Mouse (Mus musculus) heart, embryonic 15.5 days (tissue): Measurements from ENCODE around the gene Trcg1. TPM values are rescaled to one million over a fixed set of nuclear protein-coding genes. Genes with fewer than 3 reads are reported as not detected.
A peak's percentile ranks its signal among the peaks of the same experiment; 100 is the strongest.

Source experiments
- ATAC-seq: fragments of 200-750 bp; cut with Nextera tagmentation; replicated peaks from 2 replicates; pipeline ENCODE4 v1.8.0; 2017; ENCODE audit warnings: low read depth, moderate TSS enrichment; ENCODE audit not compliant: insufficient number of reproducible peaks, insufficient read depth, low FRiP score
- H3K27ac ChIP-seq: fragments of 300-500 bp; sonication (generic); 2 replicates; pipeline ENCODE4 v1.5.1; 2015; ENCODE audit warnings: mild to moderate bottlenecking, inconsistent platforms
- H3K27me3 ChIP-seq: fragments of 300-500 bp; sonication (generic); 2 replicates; pipeline ENCODE4 v1.6.1; 2015; ENCODE audit warnings: inconsistent platforms
- H3K36me3 ChIP-seq: fragments of 300-500 bp; sonication (generic); 2 replicates; pipeline ENCODE4 v1.6.1; 2015; ENCODE audit warnings: mild to moderate bottlenecking, inconsistent platforms
- H3K4me1 ChIP-seq: fragments of 300-500 bp; sonication (generic); replicated peaks from 2 replicates; pipeline ENCODE4 v1.6.1; 2015; ENCODE audit warnings: inconsistent platforms
- H3K4me2 ChIP-seq: fragments of 300-500 bp; sonication (generic); 2 replicates; pipeline ENCODE4 v1.6.1; 2015; ENCODE audit warnings: inconsistent platforms, mild to moderate bottlenecking, moderate library complexity
- H3K4me3 ChIP-seq: fragments of 300-500 bp; sonication (generic); 2 replicates; pipeline ENCODE4 v1.5.1; 2015; ENCODE audit warnings: mild to moderate bottlenecking, inconsistent platforms
- H3K9ac ChIP-seq: fragments of 300-500 bp; sonication (generic); 2 replicates; pipeline ENCODE4 v1.6.1; 2015; ENCODE audit warnings: mild to moderate bottlenecking, inconsistent platforms
- H3K9me3 ChIP-seq: fragments of 300-500 bp; sonication (generic); replicated peaks from 2 replicates; pipeline ENCODE4 v1.6.1; 2016; ENCODE audit warnings: inconsistent platforms
- whole genome bisulfite sequencing: fragments of 180-500 bp; shearing (Covaris S2); methylation state at CpG from one replicate; pipeline ENCODE4 v1.1.7; 2015; ENCODE audit warnings: mixed read lengths; 5-methylcytosine and 5-hydroxymethylcytosine counted together
- polyA plus RNA-seq: library from polyadenylated mRNA; unstranded; fragments of >200 nt; fragmentation: Nextera tagmentation; extraction: Ambion mirVana; gene quantifications from 2 replicates; pipeline ENCODE4 v1.2.1, GENCODE M21; 2015

Trcg1 gene
- polyA plus RNA-seq, 1 experiment from 2014 or later, result not detected

DNA sequence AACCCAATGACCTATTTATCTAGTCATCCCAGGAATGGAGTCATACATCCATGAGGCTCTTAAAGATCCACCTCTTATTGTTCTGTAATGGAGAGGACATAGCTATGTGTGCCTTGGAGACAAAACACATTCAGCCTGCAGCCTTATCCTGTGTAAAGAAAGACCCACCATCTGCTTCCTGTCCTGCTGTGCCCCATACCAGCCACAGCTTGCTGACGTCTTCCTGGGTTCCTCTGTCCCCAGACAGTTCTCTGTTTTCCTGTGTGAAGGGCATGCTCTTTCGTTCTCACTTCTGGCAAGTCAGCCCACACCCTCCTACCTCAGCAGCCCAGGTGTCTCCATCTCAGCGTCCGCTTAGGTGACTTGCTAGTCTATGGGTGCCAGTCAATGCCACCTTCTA is 41.9 kb downstream of the Trcg1 start:
- Histone ChIP-seq H3K4me3 (no peak overlapping the region), H3K4me2 (no peak overlapping the region), H3K36me3 (no peaks in the 10 kb centered on the region), H3K4me1 (peaks cover 20% of the 10 kb centered on the region), H3K27ac (no peak overlapping the region), H3K27me3 (no peaks in the 10 kb centered on the region), H3K9ac (no peak overlapping the region), H3K9me3 (no peaks in the 10 kb centered on the region)
- ATAC-seq, result no peak; the same call in 1 of the 2 replicates
- 31% methylated on average over 4 of the region's 4 CpGs for WGBS

DNA sequence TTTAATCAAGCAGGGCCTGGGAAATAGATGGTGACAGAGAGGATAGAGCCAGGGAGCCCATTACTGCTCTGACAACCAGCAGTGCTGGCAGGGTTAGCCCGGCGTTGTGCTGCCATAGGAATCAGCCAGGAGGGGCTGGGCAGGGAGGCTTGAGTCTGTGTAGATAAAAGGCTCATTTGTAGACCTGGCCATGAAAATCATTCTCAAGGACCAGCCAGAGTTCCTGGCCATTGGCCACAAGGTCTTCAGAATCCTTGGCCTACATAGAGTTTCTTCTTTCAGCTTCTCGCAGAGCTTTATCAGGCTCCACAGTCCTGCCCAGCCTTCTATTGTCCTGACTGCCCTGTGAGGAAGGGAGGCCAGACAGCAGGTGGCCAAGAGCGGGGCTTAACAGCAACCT is 43.1 kb downstream of the Trcg1 start:
- Histone ChIP-seq H3K36me3 (no peaks in the 10 kb centered on the region), H3K27ac (no peak overlapping the region), H3K4me3 (no peak overlapping the region), H3K4me1 (peaks cover 20% of the 10 kb centered on the region), H3K9me3 (no peaks in the 10 kb centered on the region), H3K4me2 (no peak overlapping the region), H3K27me3 (no peaks in the 10 kb centered on the region), H3K9ac (no peak overlapping the region)
- 47% methylated on average over 4 of the region's 4 CpGs for WGBS
- no peak for ATAC-seq

DNA sequence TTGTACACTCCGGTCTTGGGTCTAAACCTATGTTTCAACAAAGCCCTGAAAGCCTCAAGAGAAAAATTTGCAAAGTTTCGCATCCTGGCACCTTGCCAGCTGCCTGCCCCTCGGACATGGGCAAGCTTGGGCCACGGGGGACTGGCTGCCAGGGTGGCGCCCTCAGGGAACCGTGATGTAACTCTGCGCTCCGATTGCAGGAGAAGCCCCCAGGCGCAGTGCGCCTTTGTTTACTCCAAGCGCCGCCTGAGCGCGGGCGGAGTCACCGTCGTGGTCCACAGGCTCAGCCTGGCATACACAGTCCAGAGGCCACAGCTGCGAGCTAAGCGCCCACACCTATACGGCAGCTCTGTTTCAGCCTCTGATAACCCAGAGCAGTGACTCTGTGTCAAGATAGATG is 45.2 kb downstream of the Trcg1 start:
- Histone ChIP-seq H3K4me3 (peak overlapping the region; percentile 26), H3K4me2 (peak overlapping the region; percentile 59), H3K27me3 (no peaks in the 10 kb centered on the region), H3K4me1 (peaks cover 20% of the 10 kb centered on the region), H3K36me3 (no peaks in the 10 kb centered on the region), H3K9ac (0 out of 2 replicates have a peak overlapping the region, but pooled peaks have one; percentile 32), H3K9me3 (no peaks in the 10 kb centered on the region), H3K27ac (no peak overlapping the region)
- WGBS, result 14% methylated on average over 20 of the region's 20 CpGs
- ATAC-seq, result 0 out of 2 replicates have a peak, but pooled peaks have one; percentile 39

DNA sequence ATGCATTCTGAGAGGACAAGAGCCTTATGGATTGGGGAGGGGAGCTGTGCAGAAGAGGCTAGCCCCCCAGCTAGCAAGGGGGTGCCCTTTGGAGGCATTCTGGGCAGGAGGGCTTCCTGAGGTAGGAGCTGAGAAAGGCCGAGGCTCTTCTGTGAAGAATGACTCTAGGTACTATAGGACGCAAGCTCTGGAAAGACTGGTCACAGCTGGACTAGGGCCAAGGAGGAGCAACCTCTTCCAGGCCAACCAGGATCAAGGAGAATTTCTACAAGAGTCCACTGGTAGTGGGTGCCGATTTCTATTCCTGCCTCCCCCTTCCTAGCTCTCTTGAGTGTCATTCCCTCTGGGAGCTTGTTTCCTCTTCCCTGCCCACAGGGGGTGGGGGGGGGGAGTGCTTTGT is 46.3 kb downstream of the Trcg1 start:
- peaks cover 20% of the 10 kb centered on the region for H3K4me1 ChIP-seq

DNA sequence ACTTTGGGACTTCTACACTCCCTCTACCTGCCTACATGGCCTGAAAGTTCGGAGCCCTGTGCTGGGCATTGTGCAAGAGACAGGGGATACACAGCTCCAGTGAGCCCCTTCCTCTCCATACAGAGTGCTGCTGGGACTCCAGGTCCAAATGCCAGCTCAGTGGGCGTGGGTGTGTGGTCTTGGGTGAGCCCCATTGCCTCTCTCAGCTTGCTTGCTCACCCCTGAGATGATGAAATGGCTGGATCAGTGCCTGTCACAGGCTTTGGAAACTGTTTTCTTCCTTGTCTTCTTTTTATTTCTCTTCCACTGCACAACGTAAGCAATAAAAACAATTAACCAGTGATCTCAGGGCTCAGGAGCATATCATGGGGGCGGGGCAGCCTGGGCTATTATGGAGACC is 47.0 kb downstream of the Trcg1 start:
- 70% methylated on average over 4 of the region's 4 CpGs for WGBS
- no peaks in the 10 kb centered on the region for H3K9me3 ChIP-seq
- H3K4me2 ChIP-seq, result no peak overlapping the region
- peaks cover 16% of the 10 kb centered on the region for H3K4me1 ChIP-seq
- H3K9ac ChIP-seq, result no peak overlapping the region
- H3K27me3 ChIP-seq, result no peaks in the 10 kb centered on the region
- no peaks in the 10 kb centered on the region for H3K36me3 ChIP-seq
- no peak for ATAC-seq
- no peak overlapping the region for H3K4me3 ChIP-seq
- no peak overlapping the region for H3K27ac ChIP-seq

More for the DNA sequence above, 46.3 kb downstream of the Trcg1 start:
- WGBS, result 58% methylated on average over 3 of the region's 3 CpGs
- Histone ChIP-seq H3K9ac (no peak overlapping the region), H3K27me3 (no peaks in the 10 kb centered on the region), H3K4me3 (no peak overlapping the region), H3K4me2 (no peak overlapping the region), H3K27ac (no peak overlapping the region), H3K9me3 (no peaks in the 10 kb centered on the region), H3K36me3 (no peaks in the 10 kb centered on the region)
- no peak for ATAC-seq

DNA sequence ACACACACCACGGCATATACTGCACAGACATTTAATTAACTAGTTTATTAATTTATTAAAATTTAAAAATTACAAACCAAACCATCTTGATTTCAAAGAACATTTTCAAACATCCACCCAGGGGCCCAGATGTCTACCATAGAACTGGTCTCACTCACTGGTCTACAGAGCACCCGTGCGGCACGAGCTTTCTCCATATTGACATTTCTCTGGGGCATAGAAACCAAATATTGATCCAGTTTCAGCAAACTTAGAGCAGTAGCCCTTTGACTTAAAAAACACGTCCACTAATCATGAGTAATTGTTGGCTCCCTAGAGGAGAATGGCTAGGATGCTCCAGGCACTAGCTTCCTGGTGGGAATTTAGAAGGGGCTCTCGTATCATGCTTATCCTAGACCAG is 50.8 kb downstream of the Trcg1 start:
- Histone ChIP-seq H3K36me3 (no peaks in the 10 kb centered on the region), H3K4me3 (no peak overlapping the region), H3K27me3 (no peaks in the 10 kb centered on the region), H3K27ac (no peak overlapping the region), H3K9me3 (no peaks in the 10 kb centered on the region), H3K4me2 (no peak overlapping the region), H3K9ac (no peak overlapping the region), H3K4me1 (no peaks in the 10 kb centered on the region)
- no peak for ATAC-seq
- 83% methylated on average over 6 of the region's 6 CpGs for WGBS

DNA sequence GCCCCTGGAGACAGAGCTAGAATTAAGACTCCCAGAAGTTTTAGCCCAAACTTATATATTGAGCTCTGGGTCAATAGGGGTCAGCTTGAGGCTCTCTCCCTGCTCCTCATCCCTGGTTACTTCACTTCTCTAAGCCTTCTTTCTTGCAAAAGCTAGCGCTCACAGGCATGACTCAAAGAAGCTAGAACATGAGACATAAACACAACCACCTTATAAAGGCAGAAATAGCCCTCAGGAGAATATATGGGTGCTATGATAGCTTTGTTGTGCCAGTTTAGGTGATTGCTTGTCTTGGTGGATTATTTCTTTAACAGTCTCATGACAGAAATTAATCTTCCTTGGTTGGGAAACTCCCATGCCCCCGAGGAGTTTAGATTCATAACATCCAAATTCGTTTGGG is 58.5 kb downstream of the Trcg1 start:
- Histone ChIP-seq H3K27ac (no peak overlapping the region), H3K9me3 (no peaks in the 10 kb centered on the region), H3K36me3 (no peaks in the 10 kb centered on the region), H3K27me3 (no peaks in the 10 kb centered on the region), H3K4me2 (no peak overlapping the region), H3K9ac (no peak overlapping the region), H3K4me1 (no peaks in the 10 kb centered on the region), H3K4me3 (no peak overlapping the region)
- 75% methylated on average over 3 of the region's 3 CpGs for WGBS
- ATAC-seq, result no peak

DNA sequence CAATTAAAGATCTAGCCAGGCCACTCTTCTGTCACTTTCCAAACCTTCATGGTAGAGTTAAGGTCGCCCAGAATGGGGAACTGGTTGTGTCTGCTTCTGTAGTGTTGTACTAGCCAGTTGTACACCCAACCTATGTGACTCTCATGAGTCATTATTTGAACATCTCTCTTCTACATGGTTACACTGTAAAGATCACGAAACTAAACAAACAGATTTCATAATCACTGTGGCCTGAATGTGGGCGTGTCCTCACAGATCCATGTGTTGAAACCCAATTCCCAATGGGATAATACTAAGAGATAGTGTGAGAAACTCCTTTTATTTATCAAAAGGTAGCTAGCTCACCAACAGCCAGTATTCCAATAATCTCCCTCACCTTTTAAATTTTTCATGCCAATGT is 59.3 kb downstream of the Trcg1 start:
- no peak overlapping the region for H3K27ac ChIP-seq
- 67% methylated on average over 3 of the region's 3 CpGs for WGBS
- no peaks in the 10 kb centered on the region for H3K36me3 ChIP-seq
- H3K4me1 ChIP-seq, result no peaks in the 10 kb centered on the region
- no peaks in the 10 kb centered on the region for H3K27me3 ChIP-seq
- H3K9me3 ChIP-seq, result no peaks in the 10 kb centered on the region
- H3K4me2 ChIP-seq, result no peak overlapping the region
- no peak overlapping the region for H3K4me3 ChIP-seq
- no peak overlapping the region for H3K9ac ChIP-seq
- ATAC-seq, result no peak

DNA sequence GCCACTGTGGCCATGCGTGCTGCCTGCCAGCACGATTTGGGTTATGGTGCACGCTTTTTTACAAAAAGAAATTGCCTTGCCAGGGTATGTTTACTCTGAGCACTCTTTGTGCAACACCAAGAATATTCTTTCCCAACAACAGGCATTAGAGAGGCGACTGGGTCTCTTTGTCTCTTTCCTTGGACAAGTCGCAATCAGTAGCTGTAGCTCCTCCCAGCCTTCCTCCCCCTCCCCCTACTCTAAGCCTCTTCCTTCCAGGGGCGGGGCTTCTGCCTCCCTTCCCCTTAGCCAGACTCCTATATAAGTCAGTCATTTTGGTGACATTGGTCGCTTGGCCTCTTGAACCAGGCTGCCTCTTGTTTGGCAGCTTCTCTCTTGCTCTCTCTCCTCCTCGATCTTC is 59.9 kb downstream of the Trcg1 start:
- ATAC-seq, result no peak
- Histone ChIP-seq H3K9ac (no peak overlapping the region), H3K36me3 (no peaks in the 10 kb centered on the region), H3K9me3 (no peaks in the 10 kb centered on the region), H3K27ac (no peak overlapping the region), H3K4me3 (no peak overlapping the region), H3K27me3 (no peaks in the 10 kb centered on the region), H3K4me1 (no peaks in the 10 kb centered on the region), H3K4me2 (no peak overlapping the region)
- 64% methylated on average over 8 of the region's 8 CpGs for WGBS

DNA sequence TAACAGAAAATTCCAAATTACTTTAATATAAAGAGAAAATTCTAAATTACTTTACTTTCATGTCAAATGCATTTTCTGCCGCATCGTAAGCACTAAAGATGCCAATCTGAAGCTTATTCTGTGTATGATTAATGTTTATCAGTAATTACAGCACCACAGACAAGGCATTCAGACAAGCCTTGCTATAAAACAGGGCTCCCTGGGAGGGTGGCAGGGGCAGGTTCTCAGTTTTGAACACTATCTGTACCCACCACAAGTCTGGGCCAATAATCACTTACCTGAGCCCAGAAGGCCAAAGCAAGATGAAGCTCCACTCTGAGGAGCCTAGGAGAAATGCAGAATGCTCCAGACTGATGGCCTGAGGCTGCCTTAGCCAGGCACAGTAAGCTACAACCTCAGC is 61.6 kb downstream of the Trcg1 start:
- 92% methylated on average over 2 of the region's 2 CpGs for WGBS
- H3K27ac ChIP-seq, result no peak overlapping the region
- H3K36me3 ChIP-seq, result no peaks in the 10 kb centered on the region
- no peaks in the 10 kb centered on the region for H3K9me3 ChIP-seq
- no peaks in the 10 kb centered on the region for H3K27me3 ChIP-seq
- H3K4me3 ChIP-seq, result no peak overlapping the region
- no peaks in the 10 kb centered on the region for H3K4me1 ChIP-seq
- no peak overlapping the region for H3K9ac ChIP-seq
- H3K4me2 ChIP-seq, result no peak overlapping the region
- no peak for ATAC-seq
